Mouse (Mus musculus) embryonic fibroblast, embryonic 13.5 days (primary cell): ENCODE measurements around the gene Prkch. TPM values are rescaled to one million over a fixed set of nuclear protein-coding genes. Genes with fewer than 3 reads are reported as not detected.

Experiments used
- H3K27ac ChIP-seq: 2 replicates; pipeline ENCODE4 v1.5.1; 2012; ENCODE audit warnings: low read length, control low read depth, inconsistent platforms; ENCODE audit not compliant: insufficient read depth
- H3K4me1 ChIP-seq: 2 replicates; pipeline ENCODE4 v1.6.1; 2011; ENCODE audit warnings: low read length; ENCODE audit not compliant: control insufficient read depth, insufficient read depth
- H3K4me3 ChIP-seq: 2 replicates; pipeline ENCODE4 v1.5.1; 2011; ENCODE audit warnings: mild to moderate bottlenecking, control low read depth, low read length; ENCODE audit not compliant: insufficient read depth
- CTCF ChIP-seq: IDR thresholded peaks from 2 replicates; pipeline ENCODE4 v1.5.1; 2011; ENCODE audit warnings: mild to moderate bottlenecking, control low read depth, low read length, moderate library complexity, borderline replicate concordance; ENCODE audit not compliant: insufficient read depth
- POLR2A ChIP-seq: IDR thresholded peaks from 2 replicates; pipeline ENCODE4 v1.6.1; 2011; ENCODE audit warnings: low read depth, mild to moderate bottlenecking, control low read depth, low read length, moderate library complexity
- polyA plus RNA-seq: library from polyadenylated mRNA; stranded (reverse); fragments of >200 nt; gene quantifications from 2 replicates; pipeline ENCODE4 v1.2.4, GENCODE M21; 2011; ENCODE audit warnings: low read depth; ENCODE audit not compliant: missing spikeins, insufficient read length

The Prkch gene
- polyA plus RNA-seq, 1 experiment = 1.3 TPM

DNA sequence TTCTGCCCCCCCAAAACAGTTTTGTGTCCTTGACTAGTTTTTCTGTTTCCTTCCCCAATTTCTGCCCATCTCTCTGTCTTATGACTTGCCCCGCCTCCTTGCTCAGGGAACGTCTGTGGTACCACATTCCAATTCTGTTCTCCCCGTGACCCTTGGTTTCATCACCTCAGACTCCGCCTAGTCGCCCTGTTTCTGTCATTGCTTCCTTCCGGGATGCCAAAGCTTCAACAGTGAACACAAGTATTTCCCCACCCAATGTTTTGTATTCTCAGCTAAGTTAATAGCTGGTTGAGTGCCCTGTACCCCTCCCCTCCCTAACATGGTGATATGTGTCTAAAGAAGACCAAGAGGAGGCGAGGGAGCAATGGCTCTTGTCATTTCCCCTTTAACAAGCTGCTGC lies 83.0 kb downstream of the Prkch start:
- Histone ChIP-seq H3K4me1 (no peaks in the 10 kb centered on the region), H3K27ac (no peak overlapping the region), H3K4me3 (no peak overlapping the region)
- TF ChIP-seq CTCF (no peak), POLR2A (no peak)

DNA sequence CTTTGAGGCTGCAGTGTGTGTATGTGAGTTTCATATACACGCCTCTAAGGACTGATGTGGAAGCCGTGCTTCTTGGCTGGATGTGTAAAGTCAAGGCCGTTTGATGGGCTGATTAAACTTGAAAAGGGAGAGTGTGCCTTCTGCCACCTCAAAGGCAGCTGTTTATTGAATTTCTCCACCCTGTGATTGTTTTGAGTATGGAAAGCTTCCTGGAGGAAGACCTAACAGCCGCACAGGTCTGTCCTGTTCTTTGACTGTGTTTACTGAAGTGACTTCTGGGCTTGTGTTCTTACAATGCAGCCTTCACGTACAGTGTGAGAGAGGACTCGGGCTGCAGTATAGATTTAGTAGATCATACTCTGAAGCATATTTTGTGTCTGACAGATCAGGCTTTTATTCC lies 86.1 kb downstream of the Prkch start:
- Histone ChIP-seq H3K4me3 (no peak overlapping the region), H3K27ac (no peak overlapping the region), H3K4me1 (no peaks in the 10 kb centered on the region)
- TF ChIP-seq CTCF (no peak), POLR2A (no peak)

DNA sequence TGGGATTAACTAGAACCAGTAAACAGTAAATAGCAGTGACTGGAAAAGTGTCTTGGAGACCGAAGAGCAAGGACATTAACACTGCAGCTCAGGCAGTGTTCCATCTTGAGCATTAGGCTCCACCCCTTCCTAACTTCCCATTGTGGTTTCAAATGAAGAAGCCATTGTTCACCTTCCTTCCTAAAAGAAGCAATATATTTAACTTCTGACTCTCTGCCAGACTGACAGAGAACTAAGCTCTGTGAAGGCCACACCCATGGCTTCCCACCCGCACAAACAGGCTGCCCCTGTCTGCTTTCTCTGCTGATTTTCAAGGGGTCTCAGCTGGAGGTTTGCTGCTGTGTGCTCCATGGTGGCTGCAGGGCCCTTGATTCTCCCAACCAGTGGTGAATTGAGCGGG lies 86.9 kb downstream of the Prkch start:
- Histone ChIP-seq H3K27ac (no peak overlapping the region), H3K4me1 (no peaks in the 10 kb centered on the region), H3K4me3 (no peak overlapping the region)
- TF ChIP-seq POLR2A = no peak
- TF ChIP-seq CTCF = no peak

DNA sequence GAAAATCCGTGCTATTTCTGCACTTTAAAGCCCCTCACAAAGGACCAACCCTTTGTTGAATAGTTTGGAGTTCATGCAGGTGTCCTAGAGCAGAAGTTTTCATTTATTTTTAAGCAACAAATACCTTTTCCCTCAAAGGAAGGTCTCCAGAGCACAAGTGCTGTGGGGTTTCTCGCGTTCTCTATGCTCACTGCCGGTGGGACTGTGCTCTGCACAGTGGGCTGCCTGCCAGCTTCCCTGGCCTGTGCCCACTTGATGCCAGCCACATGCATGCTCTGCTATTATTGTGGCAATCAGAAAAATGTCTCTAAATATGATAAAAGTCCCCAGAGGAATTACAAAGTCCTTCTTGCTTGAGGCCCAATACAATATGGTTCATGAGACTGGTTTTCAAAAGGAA lies 87.4 kb downstream of the Prkch start:
- Histone ChIP-seq H3K27ac (no peak overlapping the region), H3K4me1 (no peaks in the 10 kb centered on the region), H3K4me3 (no peak overlapping the region)
- TF ChIP-seq CTCF (no peak), POLR2A (no peak)

DNA sequence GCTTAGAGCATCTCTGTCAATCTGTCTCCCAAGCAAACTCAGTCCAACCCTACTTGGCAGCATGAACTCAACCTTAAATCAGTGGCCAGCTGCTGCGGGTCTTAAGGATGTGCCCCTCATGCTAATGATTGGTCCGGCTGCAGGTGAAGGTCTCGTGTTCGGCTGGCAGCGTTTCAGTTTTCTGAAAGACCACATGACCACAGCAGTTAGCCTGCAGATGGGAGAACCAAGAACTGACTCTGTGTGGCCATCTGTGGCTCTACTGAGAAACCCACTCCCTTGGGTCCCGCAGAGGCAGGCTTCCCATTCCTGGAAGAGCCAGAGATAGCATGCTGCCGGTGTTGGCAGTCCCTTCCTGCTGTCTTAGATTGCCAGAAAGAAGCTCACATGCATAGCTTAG lies 89.2 kb downstream of the Prkch start:
- Histone ChIP-seq H3K4me3 (no peak overlapping the region), H3K4me1 (no peaks in the 10 kb centered on the region), H3K27ac (no peak overlapping the region)
- TF ChIP-seq CTCF (no peak), POLR2A (no peak)

DNA sequence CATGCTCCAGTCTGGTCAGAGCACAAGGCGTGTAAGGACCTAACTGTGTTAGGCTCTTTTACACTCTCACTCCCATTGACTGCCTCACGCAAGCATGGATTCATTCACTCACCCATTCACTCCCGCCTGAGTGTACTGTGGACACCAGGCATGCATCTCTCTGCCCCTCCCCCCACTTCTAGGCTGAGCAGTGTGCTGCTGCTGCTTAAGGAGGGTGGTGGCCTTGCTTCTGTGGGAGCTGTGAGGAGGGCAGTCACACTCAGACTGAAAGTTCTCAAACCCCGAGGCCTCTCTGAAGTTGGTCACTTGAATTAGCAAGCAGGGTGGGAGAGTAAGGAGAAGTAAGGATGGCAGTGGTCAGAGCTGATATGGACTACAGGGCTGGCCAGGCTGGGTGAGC lies 90.6 kb downstream of the Prkch start:
- H3K27ac ChIP-seq = no peak overlapping the region
- no peak overlapping the region for H3K4me3 ChIP-seq
- H3K4me1 ChIP-seq = no peaks in the 10 kb centered on the region
- TF ChIP-seq POLR2A = no peak
- TF ChIP-seq CTCF = no peak

DNA sequence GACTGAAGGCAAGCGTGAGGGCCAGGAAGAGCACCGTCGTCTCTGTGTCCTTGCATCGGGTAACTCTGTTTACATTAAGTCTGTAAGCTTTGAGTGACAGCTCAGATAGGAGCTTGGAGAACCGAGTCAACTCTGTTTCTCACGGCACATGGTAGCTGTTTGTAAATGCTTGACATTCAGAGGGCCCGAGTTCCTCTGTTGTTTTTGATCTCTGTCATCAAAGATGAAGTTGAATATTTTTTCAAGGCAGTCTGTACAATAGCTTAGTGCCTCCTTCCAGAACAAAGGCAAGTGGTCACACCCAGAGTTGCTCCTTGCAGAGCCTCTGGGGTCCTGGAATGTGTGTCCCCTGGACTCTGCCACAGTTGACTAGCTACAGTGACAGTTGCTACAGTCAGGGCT lies 94.8 kb downstream of the Prkch start:
- TF ChIP-seq POLR2A (no peak), CTCF (no peak)
- Histone ChIP-seq H3K27ac (no peak overlapping the region), H3K4me3 (no peak overlapping the region), H3K4me1 (no peaks in the 10 kb centered on the region)

DNA sequence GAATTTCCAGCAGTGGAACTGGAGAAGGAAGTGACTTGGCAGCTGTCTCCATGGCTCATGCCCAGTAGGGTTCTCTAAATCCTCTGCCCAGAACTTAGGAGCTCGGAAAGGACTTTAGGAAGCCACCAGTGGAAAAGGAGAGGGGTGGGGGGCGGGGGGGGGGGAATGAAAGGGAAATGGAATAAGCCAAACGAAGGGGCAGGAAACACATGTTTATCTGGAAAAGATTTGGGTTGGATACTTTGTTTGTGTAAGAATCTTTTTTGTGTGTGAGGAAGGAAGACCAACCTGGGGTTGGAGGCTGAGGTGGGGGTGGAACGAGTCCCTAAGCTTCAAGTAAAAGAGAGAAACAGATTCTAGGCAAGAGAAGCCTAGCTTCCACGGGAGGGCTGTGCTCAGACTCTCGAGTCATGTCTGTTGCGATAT lies 98.3 kb downstream of the Prkch start:
- no peak for TF ChIP-seq CTCF
- TF ChIP-seq POLR2A = no peak
- no peaks in the 10 kb centered on the region for H3K4me1 ChIP-seq
- H3K4me3 ChIP-seq = no peak overlapping the region
- H3K27ac ChIP-seq = no peak overlapping the region

DNA sequence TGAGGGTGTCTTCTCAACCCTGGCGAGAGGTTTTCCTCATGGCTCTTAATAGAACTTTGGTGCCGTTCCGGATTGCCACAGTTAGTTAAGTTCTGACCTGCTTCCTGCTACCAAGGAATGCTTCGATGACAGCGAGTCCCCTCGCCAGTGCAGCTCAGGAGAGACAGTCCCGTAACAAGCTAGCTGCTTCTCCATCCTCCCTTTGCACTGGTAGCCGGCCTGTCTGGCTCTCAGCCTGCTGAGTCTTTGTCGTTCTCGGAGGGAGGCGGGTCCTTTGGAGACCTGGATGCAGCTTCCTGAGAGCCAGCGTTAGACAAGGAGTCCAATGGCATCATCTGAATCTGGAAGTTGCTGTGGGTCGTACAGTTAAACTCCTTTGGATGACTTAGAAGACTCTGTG lies 101.3 kb downstream of the Prkch start:
- Histone ChIP-seq H3K27ac (no peak overlapping the region), H3K4me3 (no peak overlapping the region), H3K4me1 (no peaks in the 10 kb centered on the region)
- TF ChIP-seq POLR2A (no peak), CTCF (no peak)

DNA sequence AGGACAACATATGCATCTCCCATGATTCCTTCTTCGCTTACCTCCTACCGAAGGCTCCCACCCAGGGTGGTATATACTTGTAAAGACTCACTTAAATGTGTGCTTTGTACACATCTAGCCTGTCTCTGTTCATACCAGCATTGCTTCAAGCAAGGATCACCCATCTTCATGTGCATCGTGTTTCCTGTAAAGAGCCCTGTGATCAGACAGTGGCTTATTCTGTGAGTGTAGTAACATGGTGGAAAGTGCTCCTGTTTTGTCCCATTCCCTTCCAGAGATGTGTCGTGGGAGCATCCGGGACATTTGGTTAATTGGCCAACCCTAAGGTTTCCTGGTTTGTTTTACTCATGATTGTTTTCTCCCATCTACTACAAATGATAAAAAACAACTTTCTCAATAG lies 101.9 kb downstream of the Prkch start:
- Histone ChIP-seq H3K27ac (no peak overlapping the region), H3K4me3 (no peak overlapping the region), H3K4me1 (no peaks in the 10 kb centered on the region)
- TF ChIP-seq CTCF (no peak), POLR2A (no peak)

DNA sequence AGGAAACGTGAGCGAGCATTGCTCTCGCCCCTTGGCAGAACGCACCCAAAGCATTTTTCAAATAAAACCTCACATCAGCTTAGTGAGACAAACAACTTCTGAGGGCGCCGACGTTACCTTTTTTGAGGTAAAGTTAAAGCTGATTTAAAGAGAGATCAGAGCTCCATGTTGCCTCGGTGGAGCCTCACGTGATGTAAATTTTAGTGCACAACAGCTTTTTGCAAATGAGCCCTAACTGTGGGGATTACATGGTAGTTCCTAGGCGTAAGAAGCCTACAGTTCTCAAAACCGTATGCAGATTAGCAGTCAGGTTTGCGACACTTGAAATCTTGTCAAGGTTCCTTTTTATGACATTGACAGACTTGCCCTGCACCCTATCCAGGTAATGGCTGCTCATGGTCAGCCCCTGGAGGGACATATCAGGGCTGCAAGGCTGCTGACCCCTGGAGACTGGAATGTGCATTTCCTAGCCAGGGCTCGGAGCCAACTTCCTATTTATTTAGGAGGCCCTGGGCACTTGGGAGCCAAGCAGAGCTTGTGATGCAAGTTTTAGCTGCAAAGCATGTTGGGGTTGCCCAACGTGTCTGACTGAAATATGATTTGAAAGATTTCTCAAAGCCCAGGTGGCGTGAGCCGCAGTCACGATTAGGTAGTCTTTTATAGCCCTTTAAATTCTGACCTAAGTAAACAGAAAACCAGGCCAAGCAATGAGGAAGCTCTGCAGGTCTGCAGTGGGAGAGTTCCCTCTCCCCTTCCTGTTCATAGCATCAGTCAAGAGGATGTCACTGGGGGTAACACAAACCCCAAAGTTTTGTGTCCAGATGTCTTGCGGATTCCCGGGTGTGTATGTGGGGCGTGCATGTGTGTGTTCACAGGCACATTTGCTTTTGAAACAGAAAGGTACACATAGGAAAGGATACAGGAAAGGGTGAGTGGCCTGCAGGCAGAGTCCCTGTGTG lies 102.8 kb downstream of the Prkch start:
- Histone ChIP-seq H3K27ac (no peak overlapping the region), H3K4me1 (no peaks in the 10 kb centered on the region), H3K4me3 (no peak overlapping the region)
- TF ChIP-seq CTCF (no peak), POLR2A (no peak)
